Mouse (Mus musculus): Measurements from ENCODE around the gene Cadm1.

GRCm38 (mm10) chr9:47758320-47758719, 228.3 kb downstream of the Cadm1 start:
- TF ChIP-seq POLR2A (IDR thresholded peaks at IDR 0.05; ENCODE audit: borderline replicate concordance, extremely low read depth, insufficient read depth, insufficient read length, poor library complexity, severe bottlenecking) (no peak), CTCF (IDR thresholded peaks at IDR 0.05; ENCODE audit: borderline replicate concordance, extremely low read depth, insufficient read depth, insufficient read length) (no peak)

All from brain, embryonic 14.5 days (tissue).